Mouse (Mus musculus): ENCODE results near the gene Cel.

Gene Cel

DNA sequence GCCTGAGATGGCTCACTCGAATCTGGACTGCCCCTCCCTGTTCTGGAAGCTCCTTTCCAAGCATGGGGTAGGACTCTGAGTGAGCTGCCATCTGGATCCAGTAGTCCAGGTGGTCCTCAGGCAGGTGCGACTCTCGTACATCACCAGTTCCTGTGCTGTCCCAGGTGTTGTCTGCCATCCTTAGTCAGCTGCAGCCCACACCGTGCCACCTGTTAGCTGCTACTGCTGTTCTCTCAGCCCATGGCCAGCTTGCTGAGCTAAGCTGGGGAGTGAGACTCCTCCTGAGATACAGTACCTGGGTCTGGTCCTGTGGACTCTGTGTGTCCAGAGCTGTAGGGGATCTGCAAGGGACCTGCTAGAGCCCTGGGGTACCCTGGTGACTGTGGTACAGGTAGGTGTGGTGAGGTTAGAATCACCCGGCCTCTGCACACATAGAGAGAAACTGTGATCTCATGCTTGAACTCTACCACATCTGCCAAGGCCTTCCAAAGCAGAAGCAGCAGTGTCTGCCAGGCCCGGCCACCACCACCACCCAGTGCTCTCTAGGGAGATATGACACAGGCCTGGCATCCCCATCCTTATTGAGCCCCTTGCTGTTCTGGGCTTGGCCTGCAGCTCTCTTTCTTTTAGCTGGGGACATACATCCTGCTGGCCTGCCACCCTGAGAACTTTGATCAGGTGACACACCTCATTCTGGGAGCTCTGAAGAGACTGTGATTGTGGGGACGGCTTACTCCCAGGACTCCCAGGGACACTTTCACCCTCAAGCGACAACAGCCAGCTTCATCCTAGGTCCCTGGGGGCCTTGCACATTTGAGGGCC is 25.0 kb downstream of the Cel start:
- no peak for DNase-seq (ENCODE audit: low read depth, low spot score)

DNA sequence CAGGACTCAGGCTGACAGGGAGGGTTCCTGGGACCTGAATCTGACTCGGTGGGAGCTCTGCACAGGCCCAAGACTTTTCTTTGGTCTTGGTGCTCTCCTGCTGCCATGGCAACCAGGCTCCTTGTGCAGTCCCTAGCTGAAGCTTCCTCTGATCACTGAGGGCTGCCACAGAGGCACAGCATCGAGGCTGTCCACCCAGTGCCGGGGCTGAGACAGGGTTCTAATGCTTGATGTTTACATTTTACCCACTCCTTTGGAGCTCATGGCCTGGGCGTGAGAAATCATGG is 25.6 kb downstream of the Cel start:
- no peak for DNase-seq (ENCODE audit: low read depth, low spot score)

DNA sequence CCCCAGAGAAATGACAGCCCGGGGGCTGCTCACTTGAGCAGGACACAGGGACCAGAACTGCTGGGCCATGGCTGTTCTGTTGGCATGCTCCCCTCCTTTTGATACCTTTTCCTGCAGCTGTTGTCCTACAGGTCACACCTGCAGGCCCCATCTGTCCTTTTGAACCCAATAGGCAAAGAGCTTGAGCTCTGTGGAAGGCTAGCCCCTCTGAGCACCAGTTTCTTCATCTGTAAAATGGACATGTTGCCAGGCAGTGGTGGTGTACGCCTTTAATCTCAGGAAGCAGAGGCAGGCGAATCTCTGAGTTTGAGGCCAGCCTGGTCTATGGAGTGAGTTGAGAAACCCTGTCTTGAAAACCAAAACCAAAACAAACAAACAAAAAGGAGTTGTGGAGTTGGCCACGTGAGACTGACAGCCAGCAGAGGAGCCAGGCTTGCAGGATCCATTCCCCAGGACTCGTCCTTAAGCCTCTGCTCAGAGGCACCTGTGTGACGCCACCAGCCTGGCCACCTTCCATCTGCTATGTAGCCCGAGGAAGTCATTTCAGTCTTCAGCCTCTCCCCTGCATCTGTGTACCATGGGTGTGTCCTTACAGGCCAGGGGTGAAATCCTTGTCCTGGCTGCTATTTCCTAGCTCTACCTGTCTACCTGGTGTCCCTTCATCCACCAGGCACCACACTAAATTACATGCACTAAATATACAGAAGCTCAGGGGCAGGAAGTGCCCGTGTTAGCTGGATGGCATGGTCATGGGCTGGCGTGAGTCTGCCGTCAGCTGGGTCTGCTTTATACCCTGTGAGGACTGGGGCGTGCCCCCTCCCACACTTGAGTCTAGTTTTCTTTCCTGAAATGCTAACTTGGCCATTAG is 26.2 kb downstream of the Cel start:
- no peak for DNase-seq (ENCODE audit: low read depth, low spot score)

DNA sequence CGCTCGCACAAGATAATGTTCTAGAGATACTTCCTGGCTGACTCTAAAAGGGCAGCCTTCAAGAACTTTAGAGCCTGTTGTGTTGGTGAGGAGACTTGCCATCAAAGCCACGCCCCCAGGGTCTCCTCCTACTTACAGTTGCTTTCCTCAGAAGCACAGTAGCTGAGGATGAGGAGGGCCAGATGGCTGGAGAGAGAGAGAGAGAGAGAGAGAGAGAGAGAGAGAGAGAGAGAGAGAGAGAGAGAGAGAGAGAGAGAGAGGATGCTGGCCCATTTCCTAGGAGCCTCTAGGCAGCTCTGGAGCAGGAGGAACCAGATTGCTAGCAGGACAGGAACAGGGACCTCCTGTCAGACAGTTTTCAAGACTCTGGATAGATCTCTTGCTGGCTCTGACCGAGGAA is 27.0 kb downstream of the Cel start:
- no peak for DNase-seq (ENCODE audit: low read depth, low spot score)

DNA sequence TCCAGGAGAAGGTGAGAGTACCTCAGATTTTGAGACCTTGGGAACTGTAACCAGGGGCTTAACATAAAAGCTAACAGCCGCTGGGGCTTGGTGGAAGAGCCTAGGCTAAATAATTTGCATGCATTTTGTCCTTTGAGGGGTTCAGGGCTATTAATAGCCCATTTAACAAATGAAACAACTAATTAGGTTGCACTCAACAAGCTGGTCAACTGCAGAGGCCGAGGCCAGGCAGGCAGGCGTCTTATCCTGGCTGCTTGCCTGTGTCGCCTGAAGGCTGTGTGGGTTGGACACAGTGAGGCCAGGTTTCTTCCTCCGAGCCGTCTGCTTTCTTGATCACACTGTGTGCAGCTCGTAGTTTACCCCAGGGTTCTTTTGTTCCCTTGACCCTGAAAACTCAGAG is 27.6 kb downstream of the Cel start:
- no peak for DNase-seq (ENCODE audit: low read depth, low spot score)

DNA sequence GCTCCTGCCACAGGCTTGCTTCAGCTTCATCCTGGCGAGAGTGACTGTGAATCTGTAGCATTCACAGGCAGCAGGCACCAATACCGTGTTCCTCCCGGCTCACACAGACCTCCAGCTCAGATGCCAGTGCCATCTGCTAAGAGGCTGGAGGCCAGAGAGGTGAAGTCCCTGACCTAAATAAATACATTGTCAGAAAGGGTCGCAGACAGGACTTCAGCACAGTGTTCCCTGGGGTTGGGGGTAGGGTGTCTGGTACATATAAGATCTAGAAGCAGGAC is 28.0 kb downstream of the Cel start:
- DNase-seq (ENCODE audit: low read depth, low spot score), result no peak

DNA sequence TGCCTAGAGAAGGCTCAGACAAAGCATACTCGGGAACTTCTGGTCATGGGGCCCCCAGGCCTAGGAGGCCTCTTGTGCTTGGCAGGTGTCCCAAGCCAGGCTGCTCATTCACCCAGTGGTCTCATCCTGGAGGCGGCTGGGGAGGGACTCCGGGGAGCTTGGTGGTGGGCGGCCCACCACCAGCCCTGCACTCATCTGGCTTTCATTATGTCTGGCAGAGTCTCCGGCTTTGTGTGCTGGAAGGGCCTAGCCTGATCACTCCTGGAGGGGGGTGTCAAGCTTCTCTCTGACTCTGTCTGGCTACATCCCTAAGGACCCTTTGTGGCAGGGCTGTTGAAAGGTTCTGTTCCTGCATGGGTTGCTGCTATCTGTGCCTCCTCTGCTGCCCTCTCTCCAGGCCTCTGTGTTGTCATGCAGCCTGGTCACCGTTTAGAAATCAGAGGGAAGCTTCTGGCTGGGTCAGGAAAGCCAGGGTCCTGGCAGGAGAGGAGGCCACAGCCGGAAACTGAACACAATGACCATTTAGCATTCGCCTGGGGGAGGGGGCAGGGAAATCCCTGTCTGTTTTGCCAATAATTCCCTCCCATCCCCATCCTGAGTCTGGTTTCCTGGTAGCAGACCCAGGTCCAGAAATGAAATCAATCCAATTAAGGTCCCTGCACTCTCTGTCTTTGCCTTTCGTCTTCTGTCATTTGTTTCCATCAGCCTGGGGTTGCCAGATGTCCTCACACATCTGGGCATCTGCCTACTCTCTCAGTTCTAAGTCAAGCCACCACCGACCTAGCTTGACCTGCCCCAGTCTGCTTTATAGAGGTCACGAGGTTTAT is 28.6 kb downstream of the Cel start:
- DNase-seq (ENCODE audit: low read depth, low spot score), result no peak

DNA sequence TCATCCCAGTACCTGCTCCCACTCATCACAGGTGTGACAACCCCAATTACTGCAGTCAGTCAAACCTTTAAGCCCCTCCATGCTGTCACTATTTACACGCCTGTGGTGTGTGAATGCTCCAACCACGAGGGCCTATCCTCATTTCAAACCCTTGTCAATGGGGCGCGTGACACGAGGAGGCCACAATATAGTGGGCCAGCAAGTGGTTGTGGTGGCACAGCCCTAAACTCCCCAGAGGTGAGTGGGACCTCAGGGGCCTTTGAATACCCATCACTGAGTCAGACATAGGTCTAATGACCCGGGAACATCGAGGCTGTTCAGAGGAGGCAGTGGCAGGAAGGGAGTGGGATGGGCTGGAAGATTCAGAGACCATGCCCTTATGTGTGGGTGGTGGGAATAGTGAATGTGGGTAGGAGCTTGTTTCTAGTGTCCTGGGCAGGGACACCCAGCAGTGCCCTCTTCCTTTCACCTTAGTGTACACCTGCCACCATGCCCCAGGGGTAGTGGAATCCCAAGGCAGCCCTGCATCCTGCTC is 29.2 kb downstream of the Cel start:
- no peak for DNase-seq (ENCODE audit: low read depth, low spot score)

DNA sequence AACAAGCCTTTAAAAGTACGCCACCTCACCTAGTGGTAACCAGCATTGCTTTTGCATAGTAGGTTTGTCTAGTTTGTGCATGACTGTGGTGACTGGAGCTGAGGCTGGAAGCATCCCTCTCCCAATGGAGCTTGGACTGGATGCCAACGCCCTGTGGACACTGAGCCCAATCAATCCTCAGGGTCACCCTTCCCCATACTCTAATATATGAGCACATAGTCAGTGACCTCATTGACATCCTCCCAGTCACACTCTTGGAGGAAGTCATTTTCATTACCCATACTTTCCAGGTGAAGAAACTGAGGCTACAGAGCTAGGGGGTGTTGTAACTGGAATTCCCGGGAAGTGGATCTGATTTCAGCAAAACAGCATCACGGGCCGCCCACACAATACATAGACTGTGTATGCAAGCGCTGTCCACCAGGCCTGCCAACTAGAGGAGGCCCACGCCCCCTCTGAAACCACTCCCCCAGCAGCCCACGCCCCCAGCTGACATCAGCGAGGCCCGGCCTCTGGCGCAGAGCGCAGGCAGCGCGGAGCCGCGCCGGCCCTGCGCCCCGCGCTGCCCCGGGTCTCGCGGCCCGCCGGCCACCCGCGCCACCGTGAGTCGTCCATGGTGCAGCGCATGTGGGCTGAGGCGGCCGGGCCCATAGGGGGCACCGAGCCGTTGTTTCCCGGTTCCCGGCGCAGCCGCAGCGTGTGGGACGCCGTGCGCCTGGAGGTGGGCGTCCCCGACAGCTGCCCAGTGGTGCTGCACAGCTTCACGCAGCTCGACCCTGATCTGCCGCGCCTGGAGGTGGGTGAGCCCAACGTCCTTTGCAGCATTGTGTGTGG is 30.0 kb downstream of the Cel start:
- peak; percentile 86 for DNase-seq (ENCODE audit: low read depth, low spot score)

DNA sequence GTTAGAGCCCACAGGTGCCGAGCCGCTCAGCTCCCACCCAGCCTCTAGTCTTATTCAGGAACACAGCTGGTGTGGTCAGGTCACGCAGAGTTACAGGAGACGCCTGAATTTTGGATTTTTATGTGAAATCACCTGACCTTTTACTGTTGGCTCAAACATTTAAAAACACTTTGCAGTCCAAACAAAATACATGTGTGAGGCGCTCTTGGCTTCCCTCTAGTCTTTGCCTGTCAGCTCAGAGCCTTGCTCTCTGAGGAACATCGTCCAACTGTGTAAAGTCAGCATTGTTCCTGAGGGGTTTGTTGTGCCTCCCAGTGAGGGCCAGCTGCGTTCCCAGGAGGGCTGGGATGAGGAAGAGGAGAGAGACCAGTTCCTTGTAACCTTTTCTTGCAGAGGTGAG is 32.9 kb downstream of the Cel start:
- no peak for DNase-seq (ENCODE audit: low read depth, low spot score)

DNA sequence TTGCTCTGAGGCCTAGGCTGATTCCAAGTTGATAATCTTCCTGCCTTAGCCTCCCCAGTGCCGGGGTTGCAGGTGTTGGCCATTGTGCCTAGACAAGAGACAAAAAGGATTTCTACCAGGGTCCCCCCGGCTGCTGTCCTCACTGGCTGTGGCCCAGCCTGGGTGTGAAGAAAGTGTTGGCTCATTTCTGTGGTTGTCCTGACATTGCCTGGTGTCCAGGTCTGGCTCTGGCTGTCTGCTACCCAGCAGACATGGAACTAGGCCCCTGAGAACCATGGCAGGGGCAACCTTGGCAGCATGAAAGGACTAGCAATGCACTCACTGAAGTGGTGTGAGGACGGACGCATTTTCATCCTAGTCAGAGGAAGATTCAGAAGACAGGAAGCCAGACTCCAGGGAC is 33.3 kb downstream of the Cel start:
- no peak for DNase-seq (ENCODE audit: low read depth, low spot score)

DNA sequence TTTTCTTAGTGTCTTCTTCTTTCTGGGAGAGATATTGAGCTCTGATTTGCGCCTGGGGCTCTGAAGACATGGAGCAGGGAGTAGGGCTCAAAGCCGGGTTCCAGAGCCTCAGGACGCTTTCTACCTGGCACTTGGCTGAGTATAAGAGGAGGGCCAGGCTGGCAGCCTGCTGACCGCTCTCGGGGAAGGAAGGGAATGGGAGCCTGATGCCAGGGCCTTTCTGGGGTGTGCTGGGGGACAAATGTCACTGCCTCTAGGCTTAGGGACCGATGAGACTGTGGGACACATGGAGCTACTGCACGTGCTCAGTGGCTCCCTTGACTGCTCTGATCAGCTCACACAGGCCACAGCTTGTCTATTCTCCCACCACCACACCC is 34.9 kb downstream of the Cel start:
- DNase-seq (ENCODE audit: low read depth, low spot score), result no peak

DNA sequence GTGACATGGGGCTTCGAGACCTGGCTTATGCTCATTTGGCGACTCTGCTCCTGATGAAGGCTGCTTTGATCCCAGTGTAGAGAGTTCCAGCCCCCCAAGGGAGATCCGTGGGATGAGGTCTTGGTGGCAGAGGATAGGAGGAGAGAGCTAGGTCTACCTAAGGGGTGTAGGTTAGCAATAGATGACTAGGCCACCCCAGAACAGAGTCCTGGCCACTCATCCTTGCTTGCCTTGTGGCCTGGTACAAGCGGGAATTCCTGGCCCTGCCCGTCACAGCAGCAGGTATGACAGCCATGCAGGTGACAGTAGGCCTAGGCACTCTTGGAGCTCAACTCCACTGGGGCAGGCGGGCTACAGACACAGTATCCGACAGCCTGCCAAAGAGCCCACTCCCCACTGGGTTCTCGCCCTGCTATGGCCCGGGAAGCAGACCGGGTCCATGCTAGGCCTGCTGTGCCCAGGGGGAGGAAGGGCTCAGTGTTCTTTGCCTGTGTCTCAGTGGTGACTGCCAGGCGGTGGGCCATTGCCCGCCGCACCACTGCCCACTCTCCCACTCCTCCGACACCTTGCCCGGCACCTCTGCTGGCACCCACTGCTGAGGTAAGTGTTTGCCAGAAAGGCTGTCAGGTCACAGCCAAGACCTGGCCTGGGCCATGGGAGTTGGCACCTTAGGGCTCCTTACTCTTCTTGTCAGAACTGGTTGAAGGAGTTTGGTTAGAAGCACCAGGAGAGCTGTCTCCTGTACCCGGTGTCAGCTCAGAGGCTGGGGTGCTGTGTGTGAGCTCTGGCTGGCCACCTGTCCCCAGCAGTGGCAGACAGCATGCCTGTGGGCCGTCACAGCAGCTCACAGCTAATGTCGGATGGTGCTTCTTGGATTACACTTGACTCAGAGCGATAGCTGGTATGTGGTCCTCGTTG is 35.5 kb downstream of the Cel start:
- no peak for DNase-seq (ENCODE audit: low read depth, low spot score)

DNA sequence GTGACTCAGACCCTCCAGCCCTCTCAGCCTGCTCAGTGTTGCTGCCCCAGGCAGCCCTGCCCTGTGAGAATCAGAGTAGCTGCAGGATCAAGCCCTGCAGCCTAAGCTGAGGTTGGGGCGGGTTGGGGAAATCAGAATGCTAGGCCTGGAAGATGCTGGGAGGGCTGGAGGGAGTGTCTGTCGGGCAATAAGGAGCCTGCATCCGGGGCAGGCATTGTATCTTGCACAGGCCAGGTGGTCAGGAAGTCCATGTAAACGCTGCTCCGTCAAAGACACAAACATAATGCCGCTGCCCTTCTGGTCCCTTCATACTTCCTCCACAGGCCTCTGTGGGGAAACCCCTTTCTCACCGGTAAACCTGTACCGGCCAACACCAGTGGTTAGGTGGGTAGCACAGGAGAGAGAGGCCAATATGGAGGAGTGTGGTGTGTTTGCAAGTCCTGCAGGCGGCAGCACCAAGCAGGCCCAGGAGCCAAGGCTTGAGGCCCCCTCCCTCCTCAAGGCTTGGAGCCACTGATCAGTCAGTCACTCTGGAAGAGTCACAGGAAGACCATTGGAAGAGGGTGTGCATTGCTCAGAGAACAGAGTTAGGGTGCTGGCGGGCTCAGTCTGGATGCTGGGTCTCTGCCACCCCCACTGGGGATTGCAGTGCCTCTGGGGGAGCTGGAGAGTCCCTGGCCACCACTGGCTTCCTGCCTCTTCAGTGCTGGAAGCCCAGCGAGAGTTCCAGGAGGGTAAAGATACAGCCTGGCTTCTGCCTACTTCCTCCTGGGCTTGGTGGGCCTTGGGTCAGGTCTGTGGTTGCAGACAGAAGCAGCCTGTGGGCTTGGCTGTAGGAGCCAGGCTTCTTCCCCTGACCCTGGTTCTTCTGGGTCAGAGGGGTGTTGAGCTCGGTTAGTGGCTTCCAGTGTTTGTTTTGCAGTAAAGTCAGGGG is 37.0 kb downstream of the Cel start:
- DNase-seq (ENCODE audit: low read depth, low spot score), result no peak

DNA sequence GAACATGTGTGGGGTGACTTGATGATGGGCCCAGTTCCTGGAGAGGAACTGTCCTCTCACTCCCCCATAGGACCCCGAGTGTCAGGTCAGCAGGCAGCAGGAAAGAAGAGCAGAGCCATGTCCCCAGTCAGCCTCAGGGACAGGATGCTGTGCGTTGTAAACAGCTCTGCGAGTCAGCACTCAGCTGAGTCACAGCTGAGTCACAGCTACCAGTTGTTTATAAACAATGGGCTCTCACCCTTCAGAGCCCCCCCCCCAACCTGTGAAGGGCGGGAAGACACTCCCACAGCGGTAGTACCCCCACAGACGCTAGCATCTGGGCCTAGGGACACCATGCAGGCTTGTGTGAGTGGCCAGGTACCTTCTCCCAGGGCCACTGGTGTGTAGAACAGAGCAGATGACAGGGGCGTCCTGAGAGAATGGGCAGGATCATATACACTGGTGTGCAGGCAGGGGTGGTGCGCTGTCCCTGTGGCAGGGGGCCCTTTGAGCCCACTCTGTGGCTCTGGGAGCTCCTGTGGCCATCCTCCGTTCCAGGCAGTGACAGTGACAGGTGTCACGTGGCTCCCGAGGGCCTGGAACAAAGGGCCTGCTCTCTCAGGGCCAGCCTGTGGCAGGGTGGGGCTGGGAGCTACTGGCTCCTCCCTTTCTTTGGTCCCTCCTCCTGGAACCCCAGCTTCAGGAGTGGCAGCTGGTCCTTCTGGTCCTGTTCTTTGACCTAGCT is 37.8 kb downstream of the Cel start:
- DNase-seq (ENCODE audit: low read depth, low spot score), result no peak

DNA sequence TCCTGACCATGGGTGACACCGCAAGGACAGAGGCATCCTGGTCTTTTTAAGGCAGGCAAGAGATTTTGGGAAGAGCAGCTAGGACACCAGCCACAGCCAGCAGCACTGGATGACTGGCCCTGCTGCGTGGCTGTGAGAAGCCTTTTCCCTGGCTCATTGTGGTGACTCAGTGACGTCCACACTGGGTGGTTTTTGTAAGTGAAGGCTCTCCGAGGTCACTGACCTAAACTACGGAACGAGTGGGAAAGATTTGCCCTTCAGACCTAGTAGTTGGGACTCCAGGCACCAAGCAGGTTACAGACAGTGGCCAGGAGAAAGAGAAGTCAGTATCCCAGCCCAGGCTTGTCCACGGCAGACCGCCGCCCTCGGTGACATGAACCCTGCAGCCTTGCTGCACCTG is 38.8 kb downstream of the Cel start:
- no peak for DNase-seq (ENCODE audit: low read depth, low spot score)

DNA sequence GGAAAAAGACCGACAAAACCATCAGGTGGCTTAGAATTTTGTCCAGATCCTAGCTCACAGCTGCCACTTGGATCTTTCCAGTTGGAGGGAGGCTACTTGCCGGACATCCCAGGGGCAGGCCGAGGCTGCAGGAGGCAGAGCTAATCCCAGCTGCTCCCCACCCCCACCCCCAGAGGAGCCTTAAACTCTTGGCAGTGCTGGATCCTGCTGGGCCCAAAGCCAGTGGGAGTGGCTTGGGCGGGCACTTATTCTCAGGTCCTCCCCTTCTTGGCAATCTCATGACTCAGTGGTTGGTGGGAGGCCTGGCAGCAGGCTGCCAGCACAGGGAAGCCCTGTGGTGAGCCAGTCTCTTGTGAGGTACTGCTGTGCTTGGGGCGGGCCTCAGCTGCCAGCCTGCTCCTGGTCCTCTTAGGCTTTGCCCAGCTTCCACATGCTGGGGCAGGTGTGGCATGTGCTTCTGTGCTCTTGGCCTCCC is 39.5 kb downstream of the Cel start:
- DNase-seq (ENCODE audit: low read depth, low spot score), result peak; percentile 92

DNA sequence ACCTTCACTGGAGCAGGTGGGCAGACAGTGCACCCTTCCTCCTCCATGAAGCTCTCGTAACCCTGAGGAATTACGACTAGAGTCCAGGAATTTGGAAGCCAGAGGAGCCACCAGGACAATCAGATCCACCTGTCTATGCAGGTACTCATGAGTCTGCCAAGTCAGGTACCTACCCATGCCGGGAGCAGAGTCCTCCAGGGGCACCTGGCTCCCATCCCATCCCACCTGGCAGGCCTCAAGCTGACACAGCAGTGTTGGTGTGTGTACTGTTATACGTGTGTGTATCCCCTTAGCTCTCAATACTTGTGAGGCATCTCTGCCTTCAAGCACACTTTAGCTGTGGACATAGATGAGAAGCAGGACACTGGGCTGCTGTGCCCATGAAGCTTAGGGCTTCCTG is 41.0 kb downstream of the Cel start:
- DNase-seq (ENCODE audit: low read depth, low spot score), result no peak
